Mouse (Mus musculus): Measurements from ENCODE around the gene Il12rb1.
A peak's percentile ranks its signal among the peaks of the same experiment; 100 is the strongest.

Gene Il12rb1

DNA sequence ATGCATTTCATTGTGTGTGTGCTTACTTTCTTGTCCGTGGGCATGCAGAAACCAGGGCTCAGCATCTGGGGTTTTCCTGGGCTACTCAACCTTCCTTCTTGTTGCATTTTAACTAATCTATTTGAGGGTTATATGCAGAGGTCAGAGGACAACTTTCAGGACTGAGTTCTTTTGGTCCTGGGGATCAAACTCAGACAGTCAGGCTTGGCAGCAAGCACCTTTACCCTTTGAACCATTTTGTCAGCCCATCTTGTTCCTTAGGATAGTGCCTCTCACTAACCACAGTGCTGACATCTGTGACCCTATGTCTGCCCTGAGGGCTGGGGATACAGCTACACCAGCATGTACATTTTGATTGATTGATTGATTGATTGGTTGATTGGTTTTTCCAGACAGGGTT, 19.5 kb downstream of the Il12rb1 start:
- no peak for DNase-seq (ENCODE audit: low spot score in 2 of 2)

DNA sequence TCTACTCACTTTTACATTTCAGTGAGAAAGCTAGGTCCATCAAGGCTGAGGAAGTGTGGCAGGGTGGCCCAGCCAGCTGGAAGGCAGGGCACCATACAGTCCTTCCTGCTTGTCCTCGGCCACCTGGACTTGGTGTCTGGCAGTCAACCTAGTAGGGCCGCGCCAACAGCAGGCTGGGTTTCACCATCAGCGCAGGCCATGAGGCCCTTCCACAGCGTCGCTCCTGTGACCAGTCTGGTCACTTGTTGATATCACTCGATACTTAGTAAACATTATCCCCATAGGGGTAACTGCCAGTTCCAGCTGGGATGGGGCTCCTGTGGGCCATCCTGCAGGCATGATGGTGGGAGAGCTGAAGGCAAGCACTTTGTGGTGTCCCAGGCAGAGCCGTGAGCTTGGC, 23.3 kb downstream of the Il12rb1 start:
- DNase-seq (ENCODE audit: low spot score in 2 of 2) = no peak

DNA sequence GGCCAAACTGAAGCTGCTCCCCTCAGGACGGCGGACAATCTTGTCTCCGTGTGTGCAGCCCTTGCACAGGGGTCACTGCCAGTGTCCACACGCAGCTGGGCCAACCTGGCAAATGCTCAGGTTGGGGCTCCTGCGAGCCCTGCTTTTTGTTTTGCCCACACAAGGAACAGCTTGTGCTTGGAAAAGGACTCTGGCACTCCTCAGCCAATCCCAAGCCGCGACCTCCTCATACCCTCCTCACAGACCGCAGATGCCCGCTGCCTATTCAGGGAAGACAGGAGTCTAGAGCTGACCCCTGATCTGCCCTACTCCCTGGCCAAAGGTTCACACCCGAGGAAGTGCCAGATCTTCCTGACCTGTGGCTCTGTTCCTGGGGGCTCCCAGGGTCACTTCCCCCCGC, 24.1 kb downstream of the Il12rb1 start:
- no peak for DNase-seq (ENCODE audit: low spot score in 2 of 2)

DNA sequence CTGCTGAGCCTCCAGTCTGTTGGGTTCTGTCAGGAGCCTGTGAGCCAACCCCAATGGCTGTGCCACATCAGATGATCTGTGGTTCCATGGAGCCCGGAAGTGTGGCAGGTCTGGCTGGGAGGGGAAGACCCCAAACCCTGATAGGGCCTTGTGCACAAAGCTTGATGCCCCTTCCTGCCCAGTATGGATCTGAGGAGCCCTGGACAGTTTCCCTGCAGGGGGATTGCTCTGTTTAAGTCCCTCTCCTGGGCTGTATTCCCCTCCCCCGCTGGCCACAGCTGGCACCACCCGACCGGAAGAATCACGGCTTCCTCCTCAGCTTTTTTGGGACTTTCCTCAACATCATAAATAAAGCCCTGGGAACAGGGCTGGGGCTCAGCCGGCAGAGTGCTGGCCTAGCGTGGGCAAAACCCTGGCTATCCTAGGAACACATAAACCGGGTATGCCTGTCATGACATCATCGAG, 24.8 kb downstream of the Il12rb1 start:
- no peak for DNase-seq (ENCODE audit: low spot score in 2 of 2)

DNA sequence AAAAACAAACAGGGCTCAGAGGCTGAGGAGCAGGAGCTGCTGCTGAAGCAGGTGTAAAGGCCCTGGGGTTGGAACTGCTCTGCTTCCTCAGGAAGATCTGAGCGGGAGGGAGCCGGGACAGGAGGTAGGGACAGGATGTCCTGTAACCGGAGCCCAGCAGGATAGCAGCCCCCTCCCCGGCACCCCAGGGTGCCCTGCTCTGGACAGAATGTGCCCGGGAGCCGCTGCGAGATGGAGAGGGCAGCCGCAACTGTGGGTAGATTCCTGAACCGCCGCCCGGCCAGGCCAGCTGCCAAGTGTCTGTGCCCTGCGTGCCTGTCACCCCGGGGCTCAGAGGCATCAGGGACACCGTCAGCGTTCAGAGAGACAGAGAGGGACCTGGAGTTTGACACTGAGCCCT, 25.3 kb downstream of the Il12rb1 start:
- DNase-seq (ENCODE audit: low spot score in 2 of 2) = no peak

DNA sequence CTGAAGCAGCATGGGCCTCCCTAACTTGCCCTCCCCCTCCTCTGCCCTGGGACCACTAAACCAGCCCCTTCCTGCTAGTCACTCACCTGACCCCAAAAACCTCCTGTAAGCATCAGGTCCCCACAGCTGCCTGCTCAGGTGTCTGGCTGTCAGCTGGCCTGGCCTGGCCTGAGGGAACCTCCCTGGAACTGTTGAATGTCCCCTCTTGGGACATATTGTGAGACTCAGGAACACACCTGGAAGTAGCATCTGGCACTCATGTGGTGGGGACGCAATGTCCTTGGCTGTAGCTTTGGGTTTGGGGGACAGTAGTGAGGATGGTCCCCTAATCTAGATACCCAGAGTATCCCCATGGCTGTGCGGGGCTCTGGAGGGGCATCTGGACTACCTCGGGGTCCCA, 25.8 kb downstream of the Il12rb1 start:
- no peak for DNase-seq (ENCODE audit: low spot score in 2 of 2)

DNA sequence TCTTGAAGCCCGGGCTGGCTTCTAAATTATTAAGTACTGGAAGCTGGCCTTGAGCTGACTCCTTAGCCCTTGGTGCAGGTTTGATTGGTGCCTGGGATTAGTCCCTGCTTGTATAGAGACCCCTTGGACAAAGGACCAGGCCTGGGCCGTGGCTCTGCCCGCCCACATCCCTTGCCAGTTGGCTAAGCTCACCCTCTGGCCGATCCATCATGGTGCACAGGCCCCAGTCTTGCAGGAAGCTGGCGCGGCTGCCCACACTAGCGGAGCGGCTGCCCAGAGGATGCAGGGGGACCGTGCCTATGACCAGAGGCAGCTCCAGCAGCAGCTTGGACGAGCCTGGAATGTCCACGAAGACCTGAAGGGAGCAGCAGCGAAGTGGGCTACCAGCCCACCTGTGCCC, 28.4 kb downstream of the Il12rb1 start:
- DNase-seq (ENCODE audit: low spot score in 2 of 2) = no peak

DNA sequence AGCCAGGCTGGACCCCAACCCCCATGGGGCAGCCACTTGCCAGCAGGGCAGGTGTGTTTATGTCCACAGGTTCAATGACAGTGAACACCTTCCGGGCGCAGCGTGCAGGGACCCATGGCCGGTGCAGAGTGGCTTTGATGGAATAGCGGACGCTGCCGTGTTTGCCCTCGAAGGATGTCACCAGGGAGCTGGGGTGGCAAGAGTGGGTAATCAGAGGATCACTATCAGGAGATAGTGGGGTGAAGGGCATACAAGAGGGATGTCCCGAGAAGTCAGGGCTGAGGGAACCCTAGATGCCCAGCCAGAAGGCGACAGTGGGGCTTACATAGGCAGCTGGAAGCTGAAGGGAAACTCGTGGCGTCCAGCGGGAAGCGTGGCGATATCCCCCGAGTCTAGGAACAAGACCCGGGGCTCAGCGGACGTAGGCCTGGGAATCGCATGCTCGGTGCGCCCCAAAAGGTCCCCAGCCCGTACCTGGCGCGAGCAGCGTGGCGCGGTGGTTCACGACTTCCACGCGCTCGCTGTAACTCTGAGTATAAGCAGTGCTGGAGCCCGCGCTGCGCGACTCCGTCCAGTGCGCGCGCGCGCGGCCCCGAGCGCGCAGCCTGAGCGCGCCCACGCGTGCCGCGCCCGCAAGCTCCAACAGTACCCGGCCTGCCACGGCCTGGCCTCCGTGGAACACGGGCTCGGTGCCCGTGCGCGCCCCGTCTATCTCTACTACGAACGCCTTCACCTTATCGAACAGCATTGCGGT, 30.6 kb downstream of the Il12rb1 start:
- DNase-seq (ENCODE audit: low spot score in 2 of 2) = no peak

DNA sequence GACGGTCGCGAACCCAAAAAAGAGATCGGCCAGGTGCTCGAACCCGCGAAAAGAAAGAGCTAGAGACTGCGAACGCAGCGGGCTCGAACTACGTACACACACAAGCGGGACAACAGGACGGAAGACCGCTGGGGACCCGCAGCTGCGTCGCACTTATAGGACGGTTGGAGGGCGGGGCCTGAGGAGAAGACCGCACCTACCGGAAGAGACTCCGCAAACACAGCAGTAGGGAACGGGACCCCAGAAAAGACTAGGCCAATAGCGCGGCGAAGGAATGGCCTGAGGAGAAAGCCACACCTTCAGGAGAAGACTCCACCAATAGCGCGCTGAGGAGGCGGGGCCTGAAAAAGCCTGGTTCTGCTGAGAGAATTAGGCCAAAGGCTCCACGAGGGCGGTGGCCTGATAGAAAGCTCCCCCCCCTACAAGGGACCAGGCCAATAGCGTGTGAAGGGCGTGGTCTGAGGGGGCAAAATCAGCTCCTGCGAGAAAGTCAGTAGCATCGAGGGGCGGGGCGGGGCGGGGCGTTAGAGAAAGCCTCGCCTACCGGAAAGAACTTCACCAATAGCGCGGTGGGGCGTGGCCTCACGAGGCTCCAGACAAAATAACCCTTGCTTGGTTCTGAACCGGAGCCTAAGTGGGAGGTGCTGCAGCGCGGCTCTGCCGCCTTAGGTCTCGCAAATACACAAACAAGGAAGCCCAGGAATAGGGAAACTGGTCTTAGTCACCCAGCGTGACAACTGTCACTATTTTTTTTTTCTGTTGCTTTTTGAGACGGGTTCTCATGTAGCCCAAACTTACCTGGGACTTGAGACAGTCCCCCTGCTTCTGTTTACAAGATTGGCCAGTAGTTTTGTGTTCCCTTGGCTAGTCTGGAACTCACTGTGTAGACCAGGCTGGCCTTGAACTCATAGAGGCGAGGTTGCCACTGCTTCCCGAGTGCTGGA, 31.4 kb downstream of the Il12rb1 start, which contains the start of gene Arrdc2:
Gene Arrdc2, minus strand, starts transcription at position 313 of the 944 bp plus-strand sequence.
- peak; percentile 86 to 95 for DNase-seq (ENCODE audit: low spot score in 2 of 2)

DNA sequence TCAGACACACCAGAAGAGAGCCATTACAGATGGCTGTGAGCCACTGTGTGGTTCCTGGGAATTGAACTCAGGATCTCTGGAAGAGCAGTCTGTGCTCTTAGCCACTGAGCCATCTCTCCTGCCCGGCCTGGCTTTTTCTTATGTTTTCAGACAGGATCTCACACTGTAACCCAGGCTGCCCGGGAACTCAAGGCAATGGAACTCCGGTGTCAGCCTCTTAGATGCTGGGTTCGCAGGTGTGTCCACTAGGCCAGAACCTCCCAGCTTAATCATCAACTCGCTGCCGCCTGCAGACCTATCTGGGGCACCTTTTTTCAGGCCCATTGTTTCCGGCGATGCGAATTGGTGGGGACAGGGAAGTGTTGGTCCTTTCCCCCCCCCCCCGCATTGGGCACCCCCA, 32.3 kb downstream of the Il12rb1 start:
- DNase-seq (ENCODE audit: low spot score in 2 of 2) = no peak

DNA sequence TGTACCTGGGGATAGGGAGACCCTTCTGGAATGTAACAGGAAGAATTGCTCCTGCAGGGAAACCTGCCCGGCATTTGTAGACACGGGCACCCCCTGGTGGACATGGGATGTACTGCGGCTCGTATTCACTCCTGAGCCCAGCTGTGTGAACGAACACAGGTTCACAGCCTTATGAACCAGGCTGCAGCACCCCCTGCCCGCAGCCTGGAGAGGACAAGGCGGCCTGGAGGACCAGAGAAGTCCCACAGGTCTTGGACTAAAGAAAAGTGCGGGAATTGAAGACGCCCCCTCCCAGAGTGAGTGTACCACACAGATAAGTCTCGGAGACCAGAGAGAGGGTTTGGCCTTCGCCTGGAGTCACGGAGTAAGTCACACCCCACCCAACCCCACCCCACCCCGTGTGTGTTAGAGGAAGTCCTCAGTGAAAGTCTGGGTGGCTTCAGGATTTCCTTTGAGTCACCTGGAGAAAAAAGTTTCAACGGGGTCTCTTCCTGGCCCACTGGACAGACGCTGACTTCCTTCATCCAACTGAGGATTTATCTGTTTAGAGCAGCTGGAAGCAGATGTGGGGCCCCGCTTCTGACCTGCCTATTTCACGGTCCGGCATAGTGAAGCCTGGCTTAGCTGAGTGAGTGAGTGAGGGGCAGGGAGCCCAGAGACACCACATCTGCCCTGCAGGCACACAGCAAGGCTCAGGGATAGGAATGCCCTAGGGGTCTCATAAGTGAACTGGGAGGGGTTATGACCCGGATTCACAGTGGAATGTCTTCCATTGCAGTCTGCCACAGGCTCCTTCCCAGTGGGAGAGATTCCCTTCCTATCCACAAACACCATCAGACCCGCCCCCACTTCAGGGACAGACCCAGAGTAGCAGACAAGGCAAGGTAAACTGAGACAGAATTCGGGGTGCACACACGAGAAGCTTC, 33.2 kb downstream of the Il12rb1 start:
- DNase-seq (ENCODE audit: low spot score in 2 of 2) = peak; percentile 94 to 95

DNA sequence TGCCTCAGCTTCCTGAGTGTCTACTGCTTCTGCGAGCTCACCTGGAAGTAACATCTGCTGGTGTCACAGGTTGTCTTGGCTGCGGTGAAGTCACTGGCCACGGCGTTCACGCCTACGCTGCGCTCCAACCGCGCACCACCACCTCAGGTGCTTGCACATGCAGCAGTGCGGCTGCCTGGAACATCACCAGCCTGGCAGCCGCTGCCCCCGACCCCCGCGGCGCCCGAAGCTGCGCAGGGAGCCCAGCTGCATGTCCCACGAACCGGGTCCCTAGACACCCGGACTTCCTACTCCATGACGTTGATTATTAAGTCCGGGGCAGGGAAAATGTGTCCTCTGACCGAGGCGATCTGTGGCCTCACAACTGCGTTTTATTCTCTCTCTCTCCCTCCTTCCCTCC, 34.2 kb downstream of the Il12rb1 start:
- DNase-seq (ENCODE audit: low spot score in 2 of 2) = no peak

DNA sequence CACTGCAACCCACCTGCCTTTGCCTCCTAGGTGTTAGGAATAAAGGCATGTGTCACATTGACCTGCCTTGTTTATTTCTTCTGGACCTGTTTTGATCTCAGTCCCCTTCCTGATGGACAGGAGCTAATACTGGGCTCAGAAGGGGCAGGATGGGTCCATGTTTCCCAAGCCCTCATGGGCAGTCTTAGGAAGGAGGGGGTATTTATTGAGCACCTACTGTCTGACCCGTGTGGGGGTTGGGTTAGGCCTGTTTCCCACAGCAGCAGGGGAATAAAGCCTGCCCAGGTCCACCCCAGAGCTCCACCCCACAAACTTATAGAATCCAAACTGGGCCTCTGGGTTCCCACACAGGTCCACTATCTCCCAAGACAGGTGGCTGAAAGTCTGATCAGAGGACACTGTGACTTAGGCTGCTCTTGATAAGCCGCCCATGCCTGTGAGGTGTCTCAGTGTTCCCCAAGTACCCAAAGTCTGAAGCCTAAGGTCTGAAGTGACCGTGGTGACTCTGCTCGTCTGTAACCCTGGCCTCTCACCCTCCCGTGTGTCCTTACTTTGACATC, 35.0 kb downstream of the Il12rb1 start:
- DNase-seq (ENCODE audit: low spot score in 2 of 2) = no peak

DNA sequence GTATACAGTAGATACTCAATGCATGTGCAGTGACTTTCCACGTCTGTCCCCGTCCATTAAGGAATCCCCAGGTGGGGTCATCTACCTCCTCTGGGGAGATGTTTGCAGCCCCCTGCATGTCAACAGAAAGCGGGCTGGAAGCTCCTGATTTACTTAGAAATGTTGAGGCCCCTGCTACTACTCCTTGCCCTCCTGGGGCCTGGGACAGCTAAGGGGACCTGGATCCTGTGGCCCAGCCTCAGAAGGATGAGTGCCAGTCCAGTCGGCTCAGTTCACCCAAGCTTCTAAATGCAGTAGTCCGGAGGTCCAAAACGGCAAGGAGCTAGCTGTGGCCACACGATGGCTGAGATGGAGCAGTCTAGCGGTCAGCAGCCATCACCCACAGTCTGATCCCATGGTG, 35.7 kb downstream of the Il12rb1 start:
- DNase-seq (ENCODE audit: low spot score in 2 of 2) = no peak

DNA sequence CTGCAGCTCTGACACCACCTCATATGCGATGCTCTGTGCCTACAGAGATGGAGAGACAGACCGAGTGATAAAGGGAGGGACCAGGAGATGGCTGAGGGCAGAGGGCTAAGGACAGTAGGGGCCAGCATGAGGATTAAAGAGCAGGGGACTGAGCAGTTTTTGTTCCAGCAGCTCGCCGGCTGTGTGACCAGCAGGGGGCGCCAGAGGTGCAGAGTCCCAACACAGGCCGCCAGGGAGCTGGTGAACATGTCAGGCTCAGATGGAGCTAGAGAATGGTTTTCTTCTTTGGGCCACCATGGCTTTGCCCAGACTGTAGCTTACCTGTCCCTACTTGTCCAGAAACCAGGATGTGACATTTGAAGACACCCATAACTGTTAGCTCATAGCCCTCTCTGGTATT, 36.3 kb downstream of the Il12rb1 start:
- peak; percentile 89 to 95 for DNase-seq (ENCODE audit: low spot score in 2 of 2)

DNA sequence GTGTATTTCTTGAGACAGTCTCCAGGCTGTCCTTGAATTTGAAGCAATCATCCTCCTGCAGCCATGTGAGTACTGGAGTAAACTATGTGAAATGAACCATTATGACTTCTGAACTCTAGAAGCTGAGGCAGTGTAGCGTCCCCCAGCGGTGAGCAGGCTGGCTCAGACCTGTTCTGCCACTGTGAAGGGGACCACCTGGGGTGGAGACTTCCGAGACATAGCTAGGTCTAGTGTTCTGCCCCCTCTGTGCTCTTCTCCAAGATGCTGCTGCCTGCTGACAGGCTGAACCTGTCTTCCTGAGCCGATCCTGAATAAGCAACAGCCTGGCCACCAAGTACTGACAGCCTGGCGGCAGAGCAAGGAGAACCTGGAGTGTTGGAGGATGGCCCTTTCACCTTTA, 36.9 kb downstream of the Il12rb1 start:
- DNase-seq (ENCODE audit: low spot score in 2 of 2) = no peak

DNA sequence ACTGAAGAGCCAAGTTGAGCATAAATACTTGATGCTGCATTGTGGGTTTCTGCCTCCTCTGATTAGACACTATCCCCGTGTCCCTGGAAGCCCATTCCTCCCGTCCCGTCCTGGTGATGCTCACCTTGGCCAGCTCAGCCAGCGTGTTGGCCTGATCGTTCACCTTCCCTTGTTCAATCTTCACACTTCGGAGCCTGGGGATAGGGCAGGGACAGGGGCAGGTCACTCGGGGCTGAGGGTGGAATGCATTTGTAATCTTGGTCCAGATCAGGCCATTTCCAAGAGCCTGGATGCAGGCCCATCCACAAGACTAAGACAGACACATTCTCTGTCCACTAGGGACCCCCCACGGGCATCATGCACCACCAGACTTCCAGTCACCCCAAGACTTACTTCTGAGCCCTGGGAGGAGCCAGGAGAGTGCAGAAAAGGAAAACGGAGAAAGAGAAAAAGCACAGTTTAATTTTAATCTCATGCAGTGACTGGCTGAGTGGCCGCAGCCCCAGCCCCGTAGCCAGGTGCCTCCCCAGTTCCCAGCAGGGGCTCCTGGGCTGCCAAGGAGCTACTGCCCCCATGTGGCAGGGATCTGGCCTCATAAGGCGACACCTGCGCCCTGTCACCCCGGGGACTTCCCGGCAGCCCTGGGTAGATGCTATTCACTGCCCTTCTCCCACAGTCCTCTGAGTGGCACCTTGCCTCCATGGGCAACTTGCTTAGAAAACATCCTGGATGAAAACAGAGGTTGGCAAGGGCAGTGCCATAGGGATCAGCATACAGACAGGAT, 38.3 kb downstream of the Il12rb1 start:
- DNase-seq (ENCODE audit: low spot score in 2 of 2) = no peak

DNA sequence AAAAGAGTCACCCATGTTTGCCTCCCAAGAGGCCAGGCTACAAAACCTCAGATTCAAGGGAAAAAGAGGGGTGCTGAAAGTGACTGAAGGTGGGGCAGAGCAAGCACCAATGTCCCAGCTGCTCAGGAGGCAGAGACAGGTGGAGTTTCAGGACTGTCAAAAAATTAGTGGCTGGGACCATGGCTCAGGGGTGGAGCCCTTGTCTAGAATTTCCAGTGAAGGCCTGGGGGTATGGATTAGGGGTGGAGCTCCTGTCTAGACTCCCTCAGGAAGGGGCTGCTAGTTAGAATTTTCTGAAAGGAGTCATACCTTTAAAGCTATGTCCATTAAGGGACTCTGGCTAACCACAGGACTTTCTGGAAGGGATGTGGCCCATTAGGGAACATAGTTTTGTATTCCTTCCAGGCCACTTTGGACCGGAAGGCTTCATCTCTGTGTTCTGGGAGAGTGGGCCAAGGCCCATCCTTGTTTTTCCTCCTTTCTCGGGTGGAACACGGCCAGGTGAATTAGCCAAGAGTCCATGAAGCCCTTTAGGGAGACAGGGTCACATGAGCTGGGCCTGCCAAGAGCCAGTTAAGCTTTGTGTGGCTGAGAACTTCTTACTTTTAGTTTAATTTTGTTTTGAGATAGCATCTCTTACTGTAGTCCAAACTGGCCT, 41.2 kb downstream of the Il12rb1 start:
- no peak for DNase-seq (ENCODE audit: low spot score in 2 of 2)

DNA sequence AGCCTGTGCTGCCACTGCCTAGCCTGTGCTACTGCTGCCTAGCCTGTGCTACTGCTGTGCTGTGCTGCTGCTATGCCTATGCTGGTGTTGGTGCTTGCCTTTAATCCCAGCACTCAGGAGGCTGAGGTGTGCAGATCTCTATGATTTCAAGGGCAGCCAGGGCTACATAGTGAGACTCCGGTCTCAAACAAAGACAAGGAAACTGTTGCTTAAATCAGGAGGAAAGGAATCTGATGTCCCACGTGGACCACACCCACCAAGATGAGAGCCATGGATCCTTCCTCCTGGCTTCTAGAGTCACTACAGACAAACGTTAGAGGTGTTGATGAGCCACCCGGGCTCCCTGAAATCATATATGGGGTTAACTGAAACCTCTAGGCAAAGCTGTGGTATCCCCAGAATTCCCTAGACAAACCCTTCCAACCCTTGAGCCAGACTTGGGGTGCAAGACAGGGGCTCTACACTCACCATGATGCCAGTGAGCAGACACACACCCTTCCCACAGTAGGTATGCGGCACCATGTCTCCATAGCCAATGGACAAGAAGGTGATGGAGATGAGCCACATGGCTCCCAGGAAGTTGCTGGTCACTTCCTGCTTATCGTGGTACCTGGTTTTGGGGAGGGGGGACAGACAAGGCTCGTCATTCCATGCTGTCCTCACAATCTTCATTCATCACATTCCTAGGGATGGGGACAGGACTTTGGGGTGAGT, 42.0 kb downstream of the Il12rb1 start:
- no peak for DNase-seq (ENCODE audit: low spot score in 2 of 2)
